Mouse (Mus musculus) cerebral cortex, adult 2 months (tissue): ENCODE data around the gene Slc9a9.

Experiments
- WGBS: fragments of 180-500 bp; shearing (Covaris S2); methylation state at CpG from one replicate; pipeline ENCODE4 v1.1.7; 2018; 5-methylcytosine and 5-hydroxymethylcytosine counted together

The Slc9a9 gene

DNA sequence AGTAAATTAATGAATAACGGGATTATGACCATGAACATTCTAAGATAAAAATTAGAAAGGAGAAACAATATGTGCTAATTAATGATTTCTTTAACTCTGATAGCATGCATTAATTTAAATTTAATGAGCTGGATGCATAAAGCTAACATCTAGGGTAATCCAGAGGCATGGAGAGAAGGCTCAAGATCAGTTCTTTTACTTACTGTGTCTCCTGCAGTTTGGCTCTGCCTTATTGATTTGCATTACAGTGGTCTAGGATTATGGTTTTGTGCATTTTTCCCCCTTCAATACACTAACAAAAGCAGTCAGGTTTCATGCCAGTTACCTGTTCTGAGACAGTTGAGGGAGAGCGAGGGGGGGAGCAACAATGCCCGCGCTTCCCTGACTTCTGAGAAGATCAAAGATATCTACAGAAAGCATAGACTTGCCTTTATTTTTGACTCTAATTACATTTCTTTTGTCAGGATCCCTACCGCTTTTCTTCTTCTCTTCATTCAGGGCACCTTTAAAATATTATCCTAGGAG lies 298.9 kb downstream of the Slc9a9 start:
- WGBS, result 82% methylated on average over 5 of the region's 5 CpGs

DNA sequence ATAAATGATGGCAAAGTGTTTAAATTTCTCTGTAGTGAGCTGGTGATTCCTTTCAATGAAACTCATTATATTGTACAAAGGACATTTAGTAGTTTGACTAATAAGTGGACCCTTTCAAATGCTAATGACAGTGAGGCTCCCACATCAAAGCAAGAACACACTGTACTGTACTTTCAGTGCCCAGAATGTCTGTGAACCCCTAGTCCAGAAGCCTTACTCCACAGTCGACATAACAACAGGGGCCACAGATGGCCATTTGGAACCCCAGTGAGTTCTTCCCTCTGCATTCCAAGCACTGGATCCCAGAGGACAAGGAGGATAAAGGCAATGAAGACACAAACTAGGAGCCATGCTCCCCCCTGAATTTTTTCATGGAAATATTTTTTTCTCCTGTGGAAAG lies 299.4 kb downstream of the Slc9a9 start:
- 28% methylated on average over 1 of the region's 1 CpGs for WGBS

DNA sequence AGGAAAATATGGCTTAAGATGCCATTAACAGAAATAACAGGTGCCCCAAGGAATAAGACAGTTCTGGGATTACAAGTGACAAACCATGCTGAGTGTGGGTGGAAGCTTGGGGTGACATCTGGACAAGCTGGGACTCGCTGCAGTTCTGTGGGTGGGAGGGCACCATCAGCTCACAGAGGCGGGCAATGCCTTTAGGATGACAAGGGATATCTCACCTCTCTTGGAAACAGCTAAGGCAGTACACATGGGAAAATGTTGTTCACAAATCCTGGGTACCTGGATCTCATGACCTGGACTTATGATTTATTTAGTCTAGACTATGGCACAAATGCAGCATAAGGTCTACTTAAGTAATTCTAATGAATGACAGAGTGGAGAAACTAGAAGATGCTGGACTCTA lies 302.3 kb downstream of the Slc9a9 start:
- 48% methylated on average over 2 of the region's 2 CpGs for WGBS

DNA sequence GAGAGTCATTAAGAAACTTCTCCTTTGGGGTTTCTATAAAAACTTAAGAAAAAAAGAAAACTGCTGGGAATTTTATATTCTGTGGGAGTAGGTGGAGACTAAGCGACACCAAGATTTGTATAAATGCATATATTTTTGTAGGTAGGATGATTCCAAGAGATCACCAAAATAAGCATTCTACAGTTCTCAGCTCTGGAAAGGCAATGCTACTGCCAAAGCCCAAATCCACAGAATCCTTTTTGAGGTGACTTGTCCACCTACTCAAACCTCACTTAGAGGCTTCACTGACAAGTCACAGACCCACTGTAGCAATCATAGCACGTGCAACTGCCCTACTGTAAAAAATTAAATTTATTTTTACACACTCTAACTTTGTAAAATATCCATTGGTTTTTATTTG lies 303.0 kb downstream of the Slc9a9 start:
- WGBS, result 59% methylated on average over 2 of the region's 2 CpGs

DNA sequence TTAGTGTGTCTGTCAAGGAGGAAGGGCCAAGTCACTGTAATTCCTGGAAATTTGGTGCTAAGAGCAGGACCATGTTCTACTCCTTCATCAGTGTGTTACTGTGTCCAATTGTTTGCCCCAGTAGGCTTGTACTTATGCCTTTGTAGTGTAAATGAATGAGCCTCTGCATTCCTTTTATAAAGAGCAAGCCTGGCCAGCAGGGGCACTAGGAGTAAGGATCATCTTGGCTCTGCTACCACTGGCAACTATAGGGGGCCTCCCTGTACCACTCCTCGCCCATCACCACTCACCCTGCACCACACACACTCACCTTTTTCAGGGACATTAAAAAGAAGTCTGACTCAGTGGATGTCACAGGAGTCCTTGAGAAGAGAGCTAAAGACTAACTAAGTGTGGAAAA lies 306.5 kb downstream of the Slc9a9 start:
- 97% methylated on average over 1 of the region's 1 CpGs for WGBS

DNA sequence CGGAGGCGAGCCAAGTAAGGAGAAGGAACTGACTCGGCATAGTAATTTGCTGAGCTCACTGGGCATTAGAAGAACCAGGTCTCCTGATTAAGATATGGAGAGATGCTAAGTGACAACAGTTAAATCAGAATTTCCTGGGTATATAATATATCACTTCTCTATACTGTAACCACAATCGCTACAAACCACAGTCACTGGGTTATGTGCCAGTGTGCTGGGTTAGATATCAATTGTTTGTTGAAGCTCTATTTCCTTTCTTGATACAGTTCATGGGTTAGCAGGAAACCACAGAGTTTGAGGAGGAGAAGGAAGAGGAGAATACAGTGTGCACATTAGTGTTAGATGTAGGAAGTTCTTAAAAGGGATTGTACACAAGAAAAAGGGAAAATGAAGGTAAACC lies 323.9 kb downstream of the Slc9a9 start:
- WGBS, result 88% methylated on average over 4 of the region's 4 CpGs

DNA sequence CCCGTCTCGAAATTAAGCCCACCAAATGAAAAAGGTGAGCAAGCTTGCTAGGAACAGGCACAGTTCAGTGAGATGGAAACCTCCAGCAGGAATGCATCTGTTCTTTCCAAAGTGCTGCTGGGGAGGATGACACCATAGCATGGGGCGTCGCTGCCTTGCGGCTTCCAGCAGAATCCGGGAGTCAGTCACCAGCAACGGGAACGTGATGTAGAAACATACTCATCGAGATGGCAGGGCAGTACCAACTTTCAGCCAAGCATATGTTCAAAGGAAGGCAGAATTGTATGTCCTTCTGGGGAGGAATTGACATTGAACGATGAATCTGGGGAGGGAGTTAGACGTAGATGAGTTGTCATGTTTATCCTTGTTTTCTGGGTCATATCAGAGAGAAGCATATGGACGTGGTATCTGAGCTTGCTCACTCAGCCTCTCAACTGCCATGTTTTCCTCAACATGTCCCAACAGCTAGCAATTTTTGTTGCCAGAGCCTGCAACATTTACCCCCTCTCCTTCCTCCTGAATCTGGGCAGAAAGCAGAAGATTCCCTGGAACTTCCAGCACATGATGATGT lies 350.5 kb downstream of the Slc9a9 start:
- 65% methylated on average over 12 of the region's 12 CpGs for WGBS

DNA sequence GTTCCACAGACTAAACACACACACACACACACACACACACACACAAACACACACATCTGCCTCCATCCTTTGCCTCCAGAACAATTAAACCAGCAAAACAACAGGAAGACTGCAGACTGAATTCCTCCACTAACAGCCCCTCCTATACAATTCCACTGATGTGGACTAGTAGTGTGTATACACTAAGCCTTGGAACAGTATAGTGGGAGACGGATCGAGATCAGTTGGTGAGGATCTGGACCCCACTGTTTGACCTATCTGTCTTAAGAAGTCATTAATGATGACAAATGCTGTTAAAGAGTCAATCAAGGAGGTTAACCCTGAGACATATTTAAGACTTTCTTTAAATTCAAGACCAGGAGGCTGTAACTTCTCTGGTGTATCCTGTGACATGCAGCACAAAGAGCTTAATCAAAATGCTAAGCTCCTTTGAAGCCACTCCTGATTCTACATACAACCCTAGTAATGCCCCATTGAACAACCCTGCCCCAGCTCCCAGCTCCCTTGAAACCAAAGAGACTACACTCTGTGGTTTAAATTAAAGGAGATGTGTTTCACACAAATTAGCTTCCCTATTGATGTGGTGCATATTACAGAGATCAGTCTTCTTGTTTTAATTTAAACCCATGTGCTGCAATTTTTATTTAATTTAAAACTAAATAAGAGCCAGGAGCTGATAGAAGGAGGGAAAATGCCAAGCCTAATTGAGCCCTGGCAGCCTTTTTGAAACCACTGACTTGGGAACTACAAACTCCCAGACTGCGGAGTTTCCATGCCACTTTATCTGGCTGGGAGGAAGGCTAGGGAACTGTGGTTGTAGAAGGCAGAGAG lies 364.6 kb downstream of the Slc9a9 start:
- 87% methylated on average over 3 of the region's 3 CpGs for WGBS

DNA sequence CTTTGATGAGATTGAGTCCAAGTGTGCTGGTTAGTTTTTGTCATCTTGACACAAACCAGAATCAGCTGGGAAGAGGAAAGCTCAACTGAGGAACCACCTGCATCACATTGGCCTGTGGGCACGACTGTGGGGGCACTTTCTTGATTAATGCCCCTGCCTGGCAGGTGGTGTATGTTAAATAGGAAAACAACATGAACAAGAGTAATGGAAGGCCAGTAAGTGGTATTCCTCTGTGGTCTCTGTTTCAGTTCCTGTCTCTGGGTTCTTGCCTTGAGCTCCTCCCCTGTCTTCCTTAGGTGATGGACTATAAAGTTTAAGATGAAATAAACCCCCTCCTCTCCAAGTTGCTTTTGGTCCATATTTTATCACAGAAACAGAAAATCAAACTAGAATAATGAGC lies 372.7 kb downstream of the Slc9a9 start:
- WGBS, result 78% methylated on average over 1 of the region's 1 CpGs

DNA sequence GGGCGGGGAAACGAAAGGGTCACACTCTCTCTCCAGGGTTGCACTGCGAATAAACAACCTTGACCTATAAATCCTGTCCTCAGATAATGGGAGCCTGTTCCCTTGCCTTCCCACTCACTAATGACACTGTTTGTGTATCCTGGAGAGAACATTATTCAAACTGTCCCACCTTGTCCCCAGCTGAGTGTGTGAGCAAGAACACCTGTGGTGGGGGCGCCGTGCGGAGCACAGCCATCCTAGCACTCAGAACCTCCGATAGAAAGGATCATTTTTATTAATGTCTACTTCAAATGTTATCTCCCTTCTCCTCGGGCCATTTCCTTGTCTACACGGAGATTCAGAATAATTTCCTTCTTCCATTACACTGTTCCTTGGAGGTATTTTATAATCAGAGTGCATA lies 382.5 kb downstream of the Slc9a9 start:
- WGBS, result 96% methylated on average over 9 of the region's 9 CpGs

DNA sequence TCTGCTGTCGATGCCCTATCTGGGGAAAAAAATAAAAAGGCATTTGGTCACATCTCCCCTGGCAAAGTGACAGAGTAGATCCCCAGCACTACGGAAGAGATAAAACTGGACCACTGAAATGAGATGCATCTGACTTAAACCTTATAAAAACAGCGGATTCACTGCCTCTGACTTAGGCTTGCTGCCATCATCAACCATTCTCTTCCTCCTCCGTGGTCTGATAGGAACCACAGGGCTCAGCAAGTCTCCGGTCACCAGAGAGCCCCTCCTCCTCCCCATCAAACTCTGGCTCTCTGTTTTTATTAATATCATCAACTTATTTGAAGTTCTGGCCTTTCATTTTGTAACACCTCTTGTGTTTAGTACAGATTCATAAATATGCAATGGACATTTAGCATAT lies 383.5 kb downstream of the Slc9a9 start:
- 81% methylated on average over 5 of the region's 5 CpGs for WGBS

DNA sequence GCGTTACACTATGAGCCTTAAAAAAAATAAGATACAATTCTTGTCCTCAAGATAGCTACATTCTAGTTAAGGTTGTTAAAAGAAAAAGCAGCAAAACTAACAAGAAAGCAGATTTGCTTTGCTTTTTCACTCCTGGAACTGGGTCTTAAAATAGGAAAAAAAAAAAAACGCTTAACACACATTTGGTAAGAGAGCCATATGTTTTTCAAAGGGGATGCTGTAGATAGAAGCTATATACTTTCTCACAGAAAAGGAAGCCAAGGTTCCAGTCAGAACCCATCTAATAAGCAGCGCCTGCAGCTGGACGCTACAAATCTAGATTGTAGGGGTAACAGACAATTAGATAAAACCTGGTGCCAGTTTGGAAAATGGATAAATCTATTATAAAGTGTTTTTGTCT lies 386.1 kb downstream of the Slc9a9 start:
- 54% methylated on average over 4 of the region's 4 CpGs for WGBS

DNA sequence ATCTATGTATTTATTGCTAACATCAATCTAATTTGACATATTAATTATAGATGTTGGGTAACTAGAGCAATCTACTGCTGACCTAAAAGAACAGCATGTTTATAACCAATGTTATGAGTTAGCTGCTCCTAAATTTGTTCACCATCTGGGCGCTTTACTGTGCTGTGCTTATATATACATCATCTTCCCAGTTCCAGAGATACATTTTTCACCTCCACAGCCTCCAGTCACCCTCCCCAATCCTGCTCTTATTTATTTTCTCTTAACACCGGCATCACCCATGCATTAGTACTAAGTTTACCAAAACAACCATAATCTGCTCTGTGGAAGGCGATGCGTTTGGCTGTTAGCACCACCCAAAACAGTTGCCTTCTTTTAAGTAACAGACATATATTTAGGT lies 391.0 kb downstream of the Slc9a9 start:
- WGBS, result 66% methylated on average over 4 of the region's 4 CpGs

DNA sequence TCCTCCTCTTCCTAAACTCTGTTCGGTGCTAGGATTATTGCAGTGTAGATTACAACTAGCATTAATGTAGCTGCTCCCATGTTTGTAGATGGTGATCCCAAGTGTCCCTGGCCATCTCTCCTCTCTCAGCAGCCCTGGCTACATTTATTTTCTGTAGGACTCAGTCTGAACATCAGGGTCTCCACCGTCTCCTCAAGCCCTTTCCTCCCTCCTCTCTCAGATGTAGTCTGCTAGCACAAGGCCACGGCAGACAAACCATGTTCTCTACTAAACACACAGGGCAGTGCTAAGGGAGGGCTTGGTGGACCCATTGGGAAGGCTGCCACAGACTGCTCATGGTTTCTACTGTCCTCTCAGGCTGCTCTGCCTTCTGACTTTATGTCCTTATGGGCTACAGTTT lies 397.3 kb downstream of the Slc9a9 start:
- 64% methylated on average over 3 of the region's 3 CpGs for WGBS

DNA sequence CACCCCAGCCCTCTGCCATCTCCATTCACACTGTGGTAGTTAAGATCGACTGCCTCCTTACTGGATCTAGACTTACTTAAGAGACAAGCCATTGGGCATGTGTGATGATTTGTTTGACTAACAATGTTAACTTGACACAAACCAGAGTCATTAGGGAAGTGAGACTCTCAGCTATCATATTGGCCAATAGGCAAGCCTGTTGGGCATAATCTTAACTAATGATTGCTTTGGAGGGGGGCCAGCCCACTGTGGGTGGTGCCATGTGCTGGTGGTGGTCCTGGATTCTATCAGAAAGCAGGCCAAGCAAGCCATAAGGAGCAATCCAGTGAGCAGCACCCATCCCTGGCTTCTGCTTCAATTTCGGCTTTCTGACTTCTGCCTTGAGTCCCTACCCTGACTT lies 398.8 kb downstream of the Slc9a9 start:
- 97% methylated on average over 2 of the region's 2 CpGs for WGBS

DNA sequence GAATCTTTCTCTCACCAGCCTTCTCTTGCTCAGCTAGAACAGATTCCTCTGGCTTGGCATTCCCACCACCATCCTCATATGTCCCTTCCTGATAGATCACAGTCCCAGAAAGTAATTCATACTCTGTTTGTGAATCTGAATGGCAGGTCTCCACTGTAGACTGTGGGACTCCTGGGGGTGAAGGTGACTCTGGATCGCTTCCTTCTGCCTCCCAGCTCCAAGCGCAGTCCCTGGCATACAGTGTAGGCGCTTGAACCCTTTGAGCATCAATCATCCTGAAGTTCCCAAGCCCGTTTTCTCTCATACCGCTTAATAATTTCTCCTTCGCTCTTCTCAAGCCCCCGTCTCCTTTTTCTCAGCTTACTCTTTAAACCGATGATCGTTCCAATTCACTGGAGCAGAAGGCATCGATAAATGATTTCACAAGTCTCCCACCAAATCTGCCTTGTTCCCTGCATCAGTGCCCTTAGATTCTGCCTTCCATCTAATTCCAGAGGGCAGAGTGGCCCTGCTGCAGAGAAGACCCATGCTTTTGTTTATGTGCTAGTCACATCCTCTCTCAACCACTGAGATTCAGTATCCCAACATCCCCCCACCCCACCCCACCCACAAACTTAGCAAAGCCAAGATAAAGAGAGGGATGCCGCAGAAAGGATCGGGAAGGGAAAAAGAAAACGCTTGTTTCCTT lies 401.3 kb downstream of the Slc9a9 start:
- 66% methylated on average over 13 of the region's 13 CpGs for WGBS

DNA sequence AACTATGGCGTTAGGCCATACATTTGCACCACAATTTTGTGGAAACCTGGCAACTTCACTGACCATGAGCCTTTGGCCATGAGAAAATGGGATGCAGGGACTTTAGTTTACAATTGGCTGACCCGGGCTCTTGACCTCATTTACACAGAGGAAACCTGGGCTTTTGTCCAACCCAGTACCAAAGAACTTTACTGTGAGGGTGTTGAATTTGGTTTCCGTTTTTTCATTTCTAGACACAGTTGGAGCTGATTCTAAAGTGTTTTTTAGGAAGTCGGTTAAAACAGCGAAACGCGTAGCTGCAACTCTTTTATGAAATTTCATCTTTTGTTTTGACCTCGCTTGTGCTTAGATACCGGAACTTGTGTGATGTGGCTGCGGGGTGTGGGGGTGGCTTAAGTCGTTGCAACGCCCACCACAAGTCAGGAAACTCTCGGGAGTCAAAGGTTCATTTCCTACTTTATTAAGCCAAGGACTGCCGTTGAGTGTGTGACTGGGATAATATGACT lies 402.8 kb downstream of the Slc9a9 start:
- WGBS, result 43% methylated on average over 14 of the region's 14 CpGs

DNA sequence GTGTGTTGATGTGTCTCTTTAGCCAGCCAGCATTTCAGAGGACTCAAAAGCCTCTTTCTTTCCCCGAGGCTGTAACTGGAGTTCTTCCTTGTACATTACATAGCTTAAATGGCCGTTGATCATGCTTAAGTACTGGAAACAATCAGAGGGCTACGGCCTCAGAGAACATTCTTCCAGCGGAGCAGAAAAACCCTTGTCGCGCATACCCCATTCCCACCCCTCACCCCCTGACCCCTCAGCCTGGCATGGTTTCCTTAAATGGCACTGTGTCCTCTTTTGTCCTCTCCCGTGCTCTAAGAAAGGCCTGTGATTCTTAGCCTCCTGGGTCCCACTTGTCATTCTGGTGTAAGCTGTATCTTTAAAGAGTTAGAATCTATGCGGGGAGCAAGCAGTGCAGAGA lies 404.0 kb downstream of the Slc9a9 start:
- 72% methylated on average over 8 of the region's 8 CpGs for WGBS

DNA sequence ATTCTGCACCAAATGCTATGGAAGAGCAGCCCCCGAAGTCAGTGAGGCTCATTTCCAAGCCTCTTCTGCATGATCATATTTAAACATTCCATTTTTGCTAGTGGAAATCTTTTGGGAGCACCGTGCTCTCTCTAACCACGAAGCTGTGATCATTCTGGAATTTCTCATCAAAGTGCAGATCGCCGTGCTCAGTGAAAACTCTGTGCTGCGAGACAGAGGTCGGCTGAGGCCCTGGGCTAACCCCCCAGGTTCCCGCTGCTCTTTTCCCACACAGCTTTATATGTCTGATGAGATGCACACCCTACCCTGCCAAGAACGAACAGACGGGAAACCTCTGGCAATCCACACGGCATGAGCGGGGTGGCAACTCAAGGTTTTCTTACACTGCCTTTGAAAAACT lies 406.1 kb downstream of the Slc9a9 start:
- WGBS, result 14% methylated on average over 12 of the region's 12 CpGs

DNA sequence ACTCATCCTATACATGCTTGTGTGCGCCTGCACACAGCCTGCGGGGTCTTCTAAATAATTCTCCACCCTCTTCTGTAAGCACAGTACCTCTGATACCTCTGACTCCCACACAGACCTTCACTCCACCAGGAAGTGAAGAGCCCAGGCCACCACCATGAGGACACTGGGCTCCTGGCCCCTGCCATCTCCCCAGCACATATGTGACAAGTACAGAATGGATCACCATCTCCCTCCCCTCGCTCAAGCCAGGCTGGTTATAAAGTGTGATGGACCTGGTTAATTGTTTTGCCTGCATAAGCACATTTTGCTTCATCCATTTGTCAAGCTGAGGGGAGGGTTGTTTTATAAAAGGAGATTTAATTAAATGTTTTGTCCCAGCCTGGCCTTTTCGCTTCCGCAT lies 408.2 kb downstream of the Slc9a9 start:
- 97% methylated on average over 5 of the region's 5 CpGs for WGBS

DNA sequence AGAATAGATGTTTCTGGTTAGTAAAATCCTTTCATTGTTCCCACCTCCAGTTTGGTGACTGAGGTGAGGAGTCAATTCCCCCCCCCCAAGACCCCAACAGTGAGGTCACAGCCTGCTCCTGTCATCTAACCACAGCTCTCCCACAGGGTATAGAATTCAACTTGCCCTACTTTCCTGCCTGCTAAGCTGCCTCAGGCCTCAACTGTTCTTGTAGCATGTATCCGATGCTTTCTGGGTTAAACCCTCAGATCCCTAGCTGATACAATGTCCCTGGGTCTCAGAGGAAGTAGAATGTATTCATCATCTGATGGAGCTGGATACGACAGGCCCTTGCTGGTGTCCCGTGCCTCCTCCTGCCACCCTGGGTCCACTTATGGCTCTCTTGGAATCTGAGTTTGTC lies 408.9 kb downstream of the Slc9a9 start:
- 95% methylated on average over 3 of the region's 3 CpGs for WGBS

DNA sequence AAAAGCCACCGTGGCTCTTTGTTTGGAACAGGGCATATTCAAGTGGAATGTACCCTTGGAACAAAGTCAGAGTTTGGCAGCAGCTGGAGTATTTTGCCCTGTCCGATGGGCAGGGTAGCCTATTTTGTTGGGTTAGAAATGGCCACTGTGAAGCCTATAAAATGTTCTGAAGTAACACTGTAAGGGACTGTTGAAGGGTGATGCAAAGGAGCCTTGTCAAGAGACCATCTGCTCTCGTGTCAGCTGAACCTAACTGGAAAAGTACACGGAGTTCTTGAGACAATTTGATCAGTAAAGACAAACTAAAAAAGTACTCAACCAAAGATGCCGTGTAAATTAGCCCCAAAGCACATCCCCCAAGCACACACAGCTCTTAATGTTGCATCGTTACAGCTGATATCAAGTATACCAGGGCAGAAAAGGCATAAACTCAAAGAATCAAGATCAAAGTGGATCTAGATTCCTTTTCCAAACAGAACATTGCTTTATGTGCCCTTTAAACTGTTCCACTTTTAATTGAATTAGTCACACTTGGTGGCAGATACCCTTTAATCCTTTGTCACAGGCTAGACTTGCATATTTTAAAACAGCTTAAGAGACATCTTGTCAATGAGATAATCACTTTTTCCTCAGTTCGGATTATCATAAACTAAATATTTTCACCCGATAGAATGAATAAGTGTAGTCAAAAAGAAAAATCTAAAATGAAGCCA lies 416.6 kb downstream of the Slc9a9 start:
- 65% methylated on average over 8 of the region's 8 CpGs for WGBS
